Mouse (Mus musculus) liver, adult 2 months (tissue): ENCODE measurements at regions not wholly inside any gene's neighbourhood (a gene's known extent, or its start where the extent isn't known, plus 50 kb on each side); places are given as distances from the start of the nearest gene placed in this dataset.

ENCODE experiments used
- CTCF ChIP-seq: fragments of 200-500 bp; IDR thresholded peaks from 2 replicates; pipeline ENCODE4 v1.5.1; 2011; ENCODE audit warnings: low read depth, low read length, control low read depth
- POLR2A ChIP-seq: fragments of 200-500 bp; IDR thresholded peaks from 2 replicates; pipeline ENCODE4 v1.6.1; 2011; ENCODE audit warnings: low read length, control low read depth; ENCODE audit not compliant: insufficient read depth; ENCODE audit errors: extremely low read depth

DNA sequence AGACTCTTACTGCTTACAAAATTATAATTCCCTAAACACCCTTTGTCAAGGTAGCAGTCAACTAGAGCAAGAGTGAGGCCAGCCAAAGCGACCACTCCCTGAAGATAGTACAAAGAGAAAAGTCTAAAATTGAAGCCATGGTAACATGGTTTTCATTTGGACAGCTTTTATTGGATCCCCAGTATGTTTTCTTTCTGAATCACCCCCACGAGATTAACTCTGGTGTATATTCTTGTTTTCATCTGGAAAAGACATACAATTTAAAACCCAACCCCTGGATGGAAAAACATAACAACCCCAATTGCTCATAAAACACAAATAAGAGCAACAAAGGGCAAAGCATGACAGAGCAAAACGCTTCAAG, 1339.0 kb downstream of the Zfp704 start:
- TF ChIP-seq CTCF (no peak), POLR2A (no peak)
